Mouse (Mus musculus): ENCODE measurements around the gene Dnajc11. TPM values are rescaled to one million over a fixed set of nuclear protein-coding genes. Genes with fewer than 3 reads are reported as not detected.

The Dnajc11 gene
- polyA plus RNA-seq (2014; fragmentation: Nextera tagmentation; extraction: Ambion mirVana) = 55.0 and 74.5 TPM in 2 replicates

DNA sequence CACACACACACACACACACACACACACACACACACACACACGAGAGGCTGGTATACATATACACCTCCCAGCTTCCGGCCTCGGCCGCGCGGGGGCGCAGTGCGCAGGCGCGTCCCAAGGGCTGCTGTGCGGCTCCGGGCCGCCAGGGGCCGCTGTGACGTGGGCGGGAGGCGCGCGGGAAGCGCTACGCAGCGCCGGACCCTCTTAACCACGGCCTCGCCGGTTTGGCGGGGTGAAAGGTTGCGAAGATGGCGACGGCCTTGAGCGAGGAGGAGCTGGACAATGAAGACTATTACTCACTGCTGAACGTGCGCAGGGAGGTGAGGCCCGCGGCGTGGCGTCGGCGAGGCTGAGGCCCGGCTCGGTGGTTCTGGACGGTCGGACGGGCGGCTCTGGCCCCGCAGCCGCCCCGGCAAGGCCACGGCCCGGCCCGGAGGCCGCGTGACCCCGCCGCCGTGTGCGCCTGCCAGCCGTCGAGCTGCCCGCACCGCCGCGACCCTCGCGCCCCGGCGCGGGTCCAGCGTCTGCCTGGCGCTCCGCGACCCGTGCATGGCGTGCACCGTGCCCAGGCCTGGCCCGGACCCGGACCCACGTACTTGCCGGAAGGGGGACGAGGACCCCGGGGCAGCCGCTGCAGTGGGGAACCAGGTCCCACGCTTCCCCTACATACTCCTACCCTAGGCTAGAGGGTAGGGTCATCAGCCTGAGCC lies at the start of gene Dnajc11:
Gene Dnajc11 (plus strand): TSS at position 187 of the 710 bp plus-strand sequence.
- peak; percentile 92 for ATAC-seq (ENCODE audit: low FRiP score, low TSS enrichment)
- Histone ChIP-seq H3K27ac (ENCODE audit: low read depth, low read length) (0 out of 2 replicates have a peak within 1 kb of the TSS, but pooled peaks have one; percentile 24), H3K9ac (ENCODE audit: low read depth, low read length) (peak within 1 kb of the TSS; percentile 96), H3K36me3 (ENCODE audit: control insufficient read depth, insufficient read depth, low read length) (no peaks in the 10 kb centered on the region; the same call in 1 of the 2 replicates), H3K4me2 (replicated peaks; ENCODE audit: low read depth, low read length) (peak within 1 kb of the TSS; percentile 83), H3K9me3 (ENCODE audit: control insufficient read depth, low read length) (no peaks in the 10 kb centered on the region), H3K4me1 (ENCODE audit: control insufficient read depth, insufficient read depth, low read length) (peaks cover 10% of the 10 kb centered on the region), H3K27me3 (ENCODE audit: control insufficient read depth, insufficient read depth, low read length) (no peaks in the 10 kb centered on the region), H3K4me3 (ENCODE audit: low read length) (peak within 1 kb of the TSS; percentile 100)
- WGBS = 0% methylated on average over 61 of the region's 83 CpGs

- Histone ChIP-seq H3K36me3 (ENCODE audit: control insufficient read depth, insufficient read depth, low read length) (no peaks in the 10 kb centered on the region), H3K4me2 (replicated peaks; ENCODE audit: low read depth, low read length) (no peak overlapping the region), H3K4me3 (ENCODE audit: low read length) (no peak overlapping the region), H3K4me1 (ENCODE audit: control insufficient read depth, insufficient read depth, low read length) (no peaks in the 10 kb centered on the region), H3K27ac (ENCODE audit: low read depth, low read length) (no peak overlapping the region), H3K9me3 (ENCODE audit: control insufficient read depth, low read length) (peaks cover 6% of the 10 kb centered on the region; the same call in 1 of the 2 replicates), H3K9ac (ENCODE audit: low read depth, low read length) (no peak overlapping the region), H3K27me3 (ENCODE audit: control insufficient read depth, insufficient read depth, low read length) (no peaks in the 10 kb centered on the region)
- 76% methylated on average over 6 of the region's 6 CpGs for WGBS
- no peak for ATAC-seq (ENCODE audit: low FRiP score, low TSS enrichment)
Observed at GRCm38 (mm10) chr4:151893241-151893640, 40.2 kb upstream of the Dnajc11 start.

DNA sequence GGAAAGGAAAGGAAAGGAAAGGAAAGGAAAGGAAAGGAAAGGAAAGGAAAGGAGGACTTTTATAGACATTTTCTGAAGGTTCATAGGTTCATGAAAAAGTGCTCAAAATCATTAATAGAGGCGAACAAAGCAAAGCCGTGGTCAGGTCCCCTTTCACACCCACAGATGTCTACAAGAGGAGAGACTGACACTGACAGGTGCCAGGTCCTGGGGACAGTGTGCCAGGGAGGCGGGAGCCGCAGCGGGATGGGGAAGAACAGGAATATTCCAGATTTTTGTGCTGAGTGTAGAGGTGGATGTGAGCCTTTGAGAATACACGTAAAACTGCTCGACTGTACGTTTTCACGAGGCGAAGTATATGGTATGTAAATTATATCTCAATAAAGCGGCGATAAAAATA lies 38.6 kb upstream of the Dnajc11 start:
- ATAC-seq (ENCODE audit: low FRiP score, low TSS enrichment) = no peak
- Histone ChIP-seq H3K27ac (ENCODE audit: low read depth, low read length) (no peak overlapping the region), H3K4me1 (ENCODE audit: control insufficient read depth, insufficient read depth, low read length) (no peaks in the 10 kb centered on the region), H3K4me3 (ENCODE audit: low read length) (no peak overlapping the region), H3K9me3 (ENCODE audit: control insufficient read depth, low read length) (peaks cover 6% of the 10 kb centered on the region; the same call in 1 of the 2 replicates), H3K9ac (ENCODE audit: low read depth, low read length) (no peak overlapping the region), H3K36me3 (ENCODE audit: control insufficient read depth, insufficient read depth, low read length) (no peaks in the 10 kb centered on the region), H3K27me3 (ENCODE audit: control insufficient read depth, insufficient read depth, low read length) (no peaks in the 10 kb centered on the region), H3K4me2 (replicated peaks; ENCODE audit: low read depth, low read length) (no peak overlapping the region)
- WGBS = 92% methylated on average over 12 of the region's 12 CpGs

DNA sequence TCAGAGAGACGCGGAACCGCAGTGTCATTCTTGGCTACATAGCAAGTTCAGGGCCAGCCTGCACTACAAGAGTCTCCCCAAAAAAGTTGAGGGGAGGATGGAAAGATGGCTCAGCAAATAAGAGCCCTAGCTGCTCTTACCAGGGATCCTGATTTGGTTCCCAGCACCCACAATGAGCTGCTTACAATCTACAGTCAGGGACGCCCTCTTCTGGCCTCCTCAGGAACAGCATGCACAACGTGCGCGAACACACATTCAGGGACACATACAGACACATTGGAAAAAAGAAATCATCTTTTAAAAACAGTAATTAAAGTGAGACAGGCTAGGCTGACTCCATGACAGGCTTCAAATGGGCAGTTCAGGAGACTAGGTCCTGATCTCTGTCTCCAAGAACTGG lies 37.9 kb upstream of the Dnajc11 start:
- H3K4me3 ChIP-seq (ENCODE audit: low read length) = no peak overlapping the region
- no peaks in the 10 kb centered on the region for H3K27me3 ChIP-seq (ENCODE audit: control insufficient read depth, insufficient read depth, low read length)
- H3K9ac ChIP-seq (ENCODE audit: low read depth, low read length) = no peak overlapping the region
- no peak overlapping the region for H3K27ac ChIP-seq (ENCODE audit: low read depth, low read length)
- 90% methylated on average over 7 of the region's 7 CpGs for WGBS
- H3K4me1 ChIP-seq (ENCODE audit: control insufficient read depth, insufficient read depth, low read length) = no peaks in the 10 kb centered on the region
- H3K36me3 ChIP-seq (ENCODE audit: control insufficient read depth, insufficient read depth, low read length) = no peaks in the 10 kb centered on the region
- H3K4me2 ChIP-seq (replicated peaks; ENCODE audit: low read depth, low read length) = no peak overlapping the region
- H3K9me3 ChIP-seq (ENCODE audit: control insufficient read depth, low read length) = peaks cover 6% of the 10 kb centered on the region; the same call in 1 of the 2 replicates
- ATAC-seq (ENCODE audit: low FRiP score, low TSS enrichment) = no peak

GRCm38 (mm10) chr4:151897069-151897617 lies 36.3 kb upstream of the Dnajc11 start:
- no peak overlapping the region for H3K4me2 ChIP-seq (replicated peaks; ENCODE audit: low read depth, low read length)
- H3K36me3 ChIP-seq (ENCODE audit: control insufficient read depth, insufficient read depth, low read length) = no peaks in the 10 kb centered on the region
- no peak overlapping the region for H3K4me3 ChIP-seq (ENCODE audit: low read length)
- no peak for ATAC-seq (ENCODE audit: low FRiP score, low TSS enrichment)
- no peaks in the 10 kb centered on the region for H3K4me1 ChIP-seq (ENCODE audit: control insufficient read depth, insufficient read depth, low read length)
- 70% methylated on average over 9 of the region's 9 CpGs for WGBS
- peaks cover 6% of the 10 kb centered on the region; the same call in 1 of the 2 replicates for H3K9me3 ChIP-seq (ENCODE audit: control insufficient read depth, low read length)
- H3K27me3 ChIP-seq (ENCODE audit: control insufficient read depth, insufficient read depth, low read length) = no peaks in the 10 kb centered on the region
- H3K9ac ChIP-seq (ENCODE audit: low read depth, low read length) = no peak overlapping the region
- H3K27ac ChIP-seq (ENCODE audit: low read depth, low read length) = no peak overlapping the region

- Histone ChIP-seq H3K4me2 (replicated peaks; ENCODE audit: low read depth, low read length) (no peak overlapping the region), H3K27ac (ENCODE audit: low read depth, low read length) (no peak overlapping the region), H3K27me3 (ENCODE audit: control insufficient read depth, insufficient read depth, low read length) (no peaks in the 10 kb centered on the region), H3K9ac (ENCODE audit: low read depth, low read length) (no peak overlapping the region), H3K4me1 (ENCODE audit: control insufficient read depth, insufficient read depth, low read length) (no peaks in the 10 kb centered on the region), H3K9me3 (ENCODE audit: control insufficient read depth, low read length) (peaks cover 6% of the 10 kb centered on the region; the same call in 1 of the 2 replicates), H3K4me3 (ENCODE audit: low read length) (no peak overlapping the region), H3K36me3 (ENCODE audit: control insufficient read depth, insufficient read depth, low read length) (no peaks in the 10 kb centered on the region)
- no peak for ATAC-seq (ENCODE audit: low FRiP score, low TSS enrichment)
- 55% methylated on average over 13 of the region's 13 CpGs for WGBS
Observed at GRCm38 (mm10) chr4:151898600-151899245, 34.8 kb upstream of the Dnajc11 start.

DNA sequence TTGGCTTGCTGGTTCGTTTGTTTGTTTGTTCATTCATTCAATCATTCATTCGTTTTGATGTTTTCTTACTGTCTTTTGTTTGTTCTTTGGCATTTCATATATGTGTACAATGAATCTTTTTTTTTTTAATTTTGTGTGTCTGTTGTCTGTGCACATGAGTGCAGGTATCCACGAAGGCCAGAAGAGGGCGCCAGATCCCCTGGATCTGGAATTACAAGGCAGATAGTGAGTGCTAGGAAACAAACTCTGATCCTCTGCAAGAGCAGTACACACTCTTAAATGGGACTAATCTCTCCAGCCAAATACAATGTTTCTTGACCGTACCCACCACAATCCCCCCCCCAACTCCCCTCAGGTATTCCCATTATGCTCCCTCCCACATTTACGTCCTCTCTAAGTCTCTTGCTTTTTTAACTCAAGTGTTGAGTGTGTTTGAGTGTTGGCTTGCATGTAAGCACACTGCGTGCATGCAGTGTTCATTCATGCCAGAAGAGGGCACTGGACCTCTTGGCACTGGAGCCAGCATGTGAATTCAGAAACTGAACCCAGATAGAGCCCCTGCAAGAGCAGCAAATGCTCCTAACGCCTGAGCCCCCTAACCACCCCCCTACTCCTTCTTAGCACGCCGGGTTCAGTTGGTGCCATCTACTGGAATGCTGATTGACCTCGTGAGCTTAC lies 33.6 kb upstream of the Dnajc11 start:
- Histone ChIP-seq H3K9me3 (ENCODE audit: control insufficient read depth, low read length) (peaks cover 6% of the 10 kb centered on the region; the same call in 1 of the 2 replicates), H3K27me3 (ENCODE audit: control insufficient read depth, insufficient read depth, low read length) (no peaks in the 10 kb centered on the region), H3K4me1 (ENCODE audit: control insufficient read depth, insufficient read depth, low read length) (no peaks in the 10 kb centered on the region), H3K4me3 (ENCODE audit: low read length) (no peak overlapping the region), H3K4me2 (replicated peaks; ENCODE audit: low read depth, low read length) (no peak overlapping the region), H3K36me3 (ENCODE audit: control insufficient read depth, insufficient read depth, low read length) (no peaks in the 10 kb centered on the region), H3K27ac (ENCODE audit: low read depth, low read length) (no peak overlapping the region), H3K9ac (ENCODE audit: low read depth, low read length) (no peak overlapping the region)
- 75% methylated on average over 11 of the region's 11 CpGs for WGBS
- ATAC-seq (ENCODE audit: low FRiP score, low TSS enrichment) = no peak

DNA sequence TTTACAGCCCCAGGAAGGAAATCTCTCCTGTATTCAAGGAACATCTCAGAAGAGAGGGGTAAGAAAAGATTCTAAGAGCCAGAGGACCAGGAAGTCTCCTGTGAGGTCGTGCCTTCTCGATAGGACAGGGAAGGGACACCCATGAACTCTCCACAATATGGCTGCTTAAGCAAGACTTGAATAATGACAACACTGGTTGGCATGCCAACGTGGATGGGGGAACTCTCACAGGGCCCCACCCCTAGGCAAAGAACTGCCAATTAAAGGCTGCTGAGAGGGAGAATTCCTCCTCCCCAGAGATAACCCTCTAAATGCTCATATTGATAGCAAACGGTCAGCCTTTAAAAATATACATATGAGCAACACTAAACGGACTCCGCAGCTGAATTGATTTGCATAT lies 32.8 kb upstream of the Dnajc11 start:
- Histone ChIP-seq H3K4me1 (ENCODE audit: control insufficient read depth, insufficient read depth, low read length) (no peaks in the 10 kb centered on the region), H3K27me3 (ENCODE audit: control insufficient read depth, insufficient read depth, low read length) (no peaks in the 10 kb centered on the region), H3K9ac (ENCODE audit: low read depth, low read length) (no peak overlapping the region), H3K36me3 (ENCODE audit: control insufficient read depth, insufficient read depth, low read length) (no peaks in the 10 kb centered on the region), H3K9me3 (ENCODE audit: control insufficient read depth, low read length) (peaks cover 3% of the 10 kb centered on the region; the same call in 1 of the 2 replicates), H3K27ac (ENCODE audit: low read depth, low read length) (no peak overlapping the region), H3K4me2 (replicated peaks; ENCODE audit: low read depth, low read length) (no peak overlapping the region), H3K4me3 (ENCODE audit: low read length) (no peak overlapping the region)
- WGBS = 74% methylated on average over 6 of the region's 6 CpGs
- no peak for ATAC-seq (ENCODE audit: low FRiP score, low TSS enrichment)
